Mouse (Mus musculus): ENCODE results near the gene Hsd3b7. TPM values are rescaled to one million over a fixed set of nuclear protein-coding genes. Genes with fewer than 3 reads are reported as not detected.
A peak's percentile ranks its signal among the peaks of the same experiment; 100 is the strongest.

Hsd3b7 gene
- polyA plus RNA-seq, 1 experiment from 2014 or later: 6.5 TPM

GRCm38 (mm10) chr7:127765756-127766155 lies 34.6 kb upstream of the Hsd3b7 start:
- WGBS: 85% methylated on average over 2 of the region's 2 CpGs
- no peak overlapping the region for H3K9ac ChIP-seq (ENCODE audit: low read length)
- DNase-seq (ENCODE audit: low spot score) (no peak), ATAC-seq (replicated peaks; ENCODE audit: low FRiP score) (no peak)
- H3K4me2 ChIP-seq (ENCODE audit: low read depth, low read length, severe bottlenecking): no peak overlapping the region
- H3K27ac ChIP-seq (ENCODE audit: low read depth, low read length): no peak overlapping the region
- H3K36me3 ChIP-seq (ENCODE audit: control insufficient read depth, insufficient read depth, low read length): peaks cover 10% of the 10 kb centered on the region; the same call in 1 of the 2 replicates
- peaks cover 12% of the 10 kb centered on the region; the same call in 1 of the 2 replicates for H3K4me1 ChIP-seq (replicated peaks; ENCODE audit: control insufficient read depth, insufficient read depth, low read length)
- H3K27me3 ChIP-seq (ENCODE audit: control insufficient read depth, insufficient read depth, low read length): no peaks in the 10 kb centered on the region
- H3K4me3 ChIP-seq (ENCODE audit: low read depth, low read length): no peak overlapping the region
- H3K9me3 ChIP-seq (ENCODE audit: control insufficient read depth, low read length): no peaks in the 10 kb centered on the region

- no peak overlapping the region for H3K4me3 ChIP-seq (ENCODE audit: low read depth, low read length)
- WGBS: 80% methylated on average over 17 of the region's 17 CpGs
- peaks cover 10% of the 10 kb centered on the region; the same call in 1 of the 2 replicates for H3K36me3 ChIP-seq (ENCODE audit: control insufficient read depth, insufficient read depth, low read length)
Measured at GRCm38 (mm10) chr7:127766851-127767609, 33.4 kb upstream of the Hsd3b7 start.

GRCm38 (mm10) chr7:127767671-127768345 lies 32.6 kb upstream of the Hsd3b7 start:
- H3K36me3 ChIP-seq (ENCODE audit: control insufficient read depth, insufficient read depth, low read length): peaks cover 10% of the 10 kb centered on the region; the same call in 1 of the 2 replicates
- WGBS: 92% methylated on average over 19 of the region's 19 CpGs
- ATAC-seq (replicated peaks; ENCODE audit: low FRiP score) (no peak), DNase-seq (ENCODE audit: low spot score) (no peak)
- H3K9ac ChIP-seq (ENCODE audit: low read length): no peak overlapping the region
- H3K9me3 ChIP-seq (ENCODE audit: control insufficient read depth, low read length): no peaks in the 10 kb centered on the region
- no peaks in the 10 kb centered on the region for H3K27me3 ChIP-seq (ENCODE audit: control insufficient read depth, insufficient read depth, low read length)
- H3K4me1 ChIP-seq (replicated peaks; ENCODE audit: control insufficient read depth, insufficient read depth, low read length): peaks cover 14% of the 10 kb centered on the region; the same call in 1 of the 2 replicates
- no peak overlapping the region for H3K4me3 ChIP-seq (ENCODE audit: low read depth, low read length)
- H3K27ac ChIP-seq (ENCODE audit: low read depth, low read length): no peak overlapping the region
- no peak overlapping the region for H3K4me2 ChIP-seq (ENCODE audit: low read depth, low read length, severe bottlenecking)

More at GRCm38 (mm10) chr7:127766851-127767609, 33.4 kb upstream of the Hsd3b7 start:
- no peak overlapping the region for H3K9ac ChIP-seq (ENCODE audit: low read length)
- no peak for DNase-seq (ENCODE audit: low spot score)
- no peak overlapping the region for H3K27ac ChIP-seq (ENCODE audit: low read depth, low read length)
- peaks cover 14% of the 10 kb centered on the region; the same call in 1 of the 2 replicates for H3K4me1 ChIP-seq (replicated peaks; ENCODE audit: control insufficient read depth, insufficient read depth, low read length)
- H3K9me3 ChIP-seq (ENCODE audit: control insufficient read depth, low read length): no peaks in the 10 kb centered on the region
- H3K27me3 ChIP-seq (ENCODE audit: control insufficient read depth, insufficient read depth, low read length): no peaks in the 10 kb centered on the region
- no peak overlapping the region for H3K4me2 ChIP-seq (ENCODE audit: low read depth, low read length, severe bottlenecking)
- no peak for ATAC-seq (replicated peaks; ENCODE audit: low FRiP score)

- no peak overlapping the region; the same call in 1 of the 2 replicates for H3K9ac ChIP-seq (ENCODE audit: low read length)
- H3K4me1 ChIP-seq (replicated peaks; ENCODE audit: control insufficient read depth, insufficient read depth, low read length): peaks cover 14% of the 10 kb centered on the region; the same call in 1 of the 2 replicates
- peaks cover 6% of the 10 kb centered on the region; the same call in 1 of the 2 replicates for H3K36me3 ChIP-seq (ENCODE audit: control insufficient read depth, insufficient read depth, low read length)
- H3K4me2 ChIP-seq (ENCODE audit: low read depth, low read length, severe bottlenecking): peak overlapping the region; percentile 63; the same call in 1 of the 2 replicates
- H3K27ac ChIP-seq (ENCODE audit: low read depth, low read length): 0 out of 2 replicates have a peak overlapping the region, but pooled peaks have one; percentile 43
- ATAC-seq (replicated peaks; ENCODE audit: low FRiP score) (no peak), DNase-seq (ENCODE audit: low spot score) (no peak)
- 41% methylated on average over 13 of the region's 13 CpGs for WGBS
- H3K27me3 ChIP-seq (ENCODE audit: control insufficient read depth, insufficient read depth, low read length): no peaks in the 10 kb centered on the region
- no peaks in the 10 kb centered on the region for H3K9me3 ChIP-seq (ENCODE audit: control insufficient read depth, low read length)
- no peak overlapping the region for H3K4me3 ChIP-seq (ENCODE audit: low read depth, low read length)
Measured at GRCm38 (mm10) chr7:127768346-127768996, 31.9 kb upstream of the Hsd3b7 start.

GRCm38 (mm10) chr7:127768997-127769593 lies 31.3 kb upstream of the Hsd3b7 start:
- peak; percentile 90 for ATAC-seq (replicated peaks; ENCODE audit: low FRiP score)
- Histone ChIP-seq H3K4me2 (ENCODE audit: low read depth, low read length, severe bottlenecking) (peak overlapping the region; percentile 63), H3K27ac (ENCODE audit: low read depth, low read length) (peak overlapping the region; percentile 53; the same call in 1 of the 2 replicates), H3K9me3 (ENCODE audit: control insufficient read depth, low read length) (no peaks in the 10 kb centered on the region), H3K27me3 (ENCODE audit: control insufficient read depth, insufficient read depth, low read length) (no peaks in the 10 kb centered on the region), H3K36me3 (ENCODE audit: control insufficient read depth, insufficient read depth, low read length) (peaks cover 5% of the 10 kb centered on the region; the same call in 1 of the 2 replicates), H3K4me3 (ENCODE audit: low read depth, low read length) (peak overlapping the region; percentile 35), H3K4me1 (replicated peaks; ENCODE audit: control insufficient read depth, insufficient read depth, low read length) (peaks cover 14% of the 10 kb centered on the region; the same call in 1 of the 2 replicates), H3K9ac (ENCODE audit: low read length) (peak overlapping the region; percentile 65; the same call in 1 of the 2 replicates)
- DNase-seq (ENCODE audit: low spot score): peak; percentile 87
- WGBS: 2% methylated on average over 16 of the region's 16 CpGs

GRCm38 (mm10) chr7:127769651-127770038 lies 30.8 kb upstream of the Hsd3b7 start, which contains the start of gene Orai3:
Gene Orai3 (plus strand): TSS chr7:127769815.
- ATAC-seq (replicated peaks; ENCODE audit: low FRiP score) (peak; percentile 62), DNase-seq (ENCODE audit: low spot score) (peak; percentile 83)
- peak within 1 kb of the TSS; percentile 65 for H3K9ac ChIP-seq (ENCODE audit: low read length)
- H3K4me1 ChIP-seq (replicated peaks; ENCODE audit: control insufficient read depth, insufficient read depth, low read length): peaks cover 14% of the 10 kb centered on the region; the same call in 1 of the 2 replicates
- under 1% methylated on average over 24 of the region's 24 CpGs for WGBS
- H3K9me3 ChIP-seq (ENCODE audit: control insufficient read depth, low read length): no peaks in the 10 kb centered on the region
- H3K4me3 ChIP-seq (ENCODE audit: low read depth, low read length): peak within 1 kb of the TSS; percentile 35
- peaks cover 5% of the 10 kb centered on the region; the same call in 1 of the 2 replicates for H3K36me3 ChIP-seq (ENCODE audit: control insufficient read depth, insufficient read depth, low read length)
- H3K27ac ChIP-seq (ENCODE audit: low read depth, low read length): peak within 1 kb of the TSS; percentile 53; the same call in 1 of the 2 replicates
- H3K27me3 ChIP-seq (ENCODE audit: control insufficient read depth, insufficient read depth, low read length): no peaks in the 10 kb centered on the region
- peak within 1 kb of the TSS; percentile 63 for H3K4me2 ChIP-seq (ENCODE audit: low read depth, low read length, severe bottlenecking)

- ATAC-seq (replicated peaks; ENCODE audit: low FRiP score) (peak; percentile 13; the same call in 1 of the 2 replicates), DNase-seq (ENCODE audit: low spot score) (no peak)
- Histone ChIP-seq H3K9ac (ENCODE audit: low read length) (peak overlapping the region; percentile 65), H3K27ac (ENCODE audit: low read depth, low read length) (no peak overlapping the region), H3K9me3 (ENCODE audit: control insufficient read depth, low read length) (no peaks in the 10 kb centered on the region), H3K4me2 (ENCODE audit: low read depth, low read length, severe bottlenecking) (peak overlapping the region; percentile 63), H3K4me1 (replicated peaks; ENCODE audit: control insufficient read depth, insufficient read depth, low read length) (peaks cover 14% of the 10 kb centered on the region; the same call in 1 of the 2 replicates), H3K27me3 (ENCODE audit: control insufficient read depth, insufficient read depth, low read length) (no peaks in the 10 kb centered on the region), H3K36me3 (ENCODE audit: control insufficient read depth, insufficient read depth, low read length) (peaks cover 5% of the 10 kb centered on the region; the same call in 1 of the 2 replicates), H3K4me3 (ENCODE audit: low read depth, low read length) (peak overlapping the region; percentile 35)
- 6% methylated on average over 27 of the region's 27 CpGs for WGBS
Measured at GRCm38 (mm10) chr7:127770039-127770905, 30.1 kb upstream of the Hsd3b7 start.

All from forebrain, embryonic 11.5 days (tissue).